Mouse (Mus musculus) megakaryocyte, embryonic 14.5 days (primary cell): ENCODE measurements around the gene Has1.

Experiments used
- FLI1 ChIP-seq: IDR thresholded peaks from 2 replicates; pipeline ENCODE4 v1.6.1; 2012; ENCODE audit warnings: low read length, inconsistent platforms, mixed read lengths
- GATA1 ChIP-seq: IDR thresholded peaks from 3 replicates; pipeline ENCODE4 v1.6.1; 2012; ENCODE audit warnings: mixed read lengths, low read length, inconsistent platforms, borderline replicate concordance

- no peak for TF ChIP-seq GATA1
- TF ChIP-seq FLI1 = no peak
These were observed 45.8 kb upstream of the Has1 start for GRCm38 (mm10) chr17:17900768-17901167.
